Mouse (Mus musculus) telencephalon, adult 2 months (tissue): ENCODE results near the gene Ttc27.
A peak's percentile ranks its signal among the peaks of the same experiment; 100 is the strongest.

ENCODE experiments used
- DNase-seq: peaks from one replicate; pipeline ENCODE4 v3.0.0-alpha.2; 2011; ENCODE audit warnings: low read depth, low spot score

The Ttc27 gene

GRCm38 (mm10) chr17:74752906-74753627, 35.5 kb downstream of the Ttc27 start:
- peak; percentile 67 for DNase-seq

GRCm38 (mm10) chr17:74753628-74754104, 36.1 kb downstream of the Ttc27 start:
- DNase-seq, result no peak

- no peak for DNase-seq
These were observed 37.0 kb downstream of the Ttc27 start for GRCm38 (mm10) chr17:74754369-74755118.

- no peak for DNase-seq
These were observed 51.9 kb downstream of the Ttc27 start for GRCm38 (mm10) chr17:74769390-74769811.

GRCm38 (mm10) chr17:74772364-74772763, 54.8 kb downstream of the Ttc27 start:
- no peak for DNase-seq

GRCm38 (mm10) chr17:74773556-74773955, 56.0 kb downstream of the Ttc27 start:
- no peak for DNase-seq

- no peak for DNase-seq
These were observed 62.6 kb downstream of the Ttc27 start for GRCm38 (mm10) chr17:74780133-74780532.

GRCm38 (mm10) chr17:74780627-74781026, 63.1 kb downstream of the Ttc27 start:
- no peak for DNase-seq

- DNase-seq, result no peak
These were observed 64.4 kb downstream of the Ttc27 start for GRCm38 (mm10) chr17:74781911-74782310.

- DNase-seq, result no peak
These were observed 68.1 kb downstream of the Ttc27 start for GRCm38 (mm10) chr17:74785586-74785985.

- no peak for DNase-seq
These were observed 68.7 kb downstream of the Ttc27 start for GRCm38 (mm10) chr17:74786198-74786734.

- DNase-seq, result no peak
These were observed 78.6 kb downstream of the Ttc27 start for GRCm38 (mm10) chr17:74796023-74796699.

GRCm38 (mm10) chr17:74799865-74800264, 82.3 kb downstream of the Ttc27 start:
- DNase-seq, result no peak

GRCm38 (mm10) chr17:74802765-74803164, 85.2 kb downstream of the Ttc27 start:
- DNase-seq, result no peak

- no peak for DNase-seq
These were observed 86.3 kb downstream of the Ttc27 start for GRCm38 (mm10) chr17:74803835-74804234.

GRCm38 (mm10) chr17:74804321-74804930, 86.9 kb downstream of the Ttc27 start:
- no peak for DNase-seq

GRCm38 (mm10) chr17:74807509-74808248, 90.1 kb downstream of the Ttc27 start:
- DNase-seq, result no peak

- no peak for DNase-seq
These were observed 90.8 kb downstream of the Ttc27 start for GRCm38 (mm10) chr17:74808330-74808729.

- no peak for DNase-seq
These were observed 91.4 kb downstream of the Ttc27 start for GRCm38 (mm10) chr17:74808901-74809300.

- peak; percentile 39 for DNase-seq
These were observed 93.5 kb downstream of the Ttc27 start for GRCm38 (mm10) chr17:74810892-74811625.
